Mouse (Mus musculus): ENCODE data around the gene Syne4. TPM values are rescaled to one million over a fixed set of nuclear protein-coding genes. Genes with fewer than 3 reads are reported as not detected.

Gene Syne4
- total RNA-seq, 4 experiments from 2014 or later, result 7.4 to 10.5 (median 8.8) TPM

Other genes starting within 250 kb of the Syne4 start
- 1 to 10 TPM; 5.7 to 6.5 (median 5.7) TPM for gene Zfp82, start 241.9 kb upstream of the Syne4 start, total RNA-seq (2022)
- under 1 TPM in 1 of 4 experiments, not detected in 3; 0.58 TPM for gene Gm26920, start 224.4 kb upstream of the Syne4 start, total RNA-seq (2022)
- 10 to 100 TPM in 2 of 4 experiments, 1 to 10 TPM in 2; 9.3 to 11.2 (median 10.4) TPM for gene Zfp566, start 224.3 kb upstream of the Syne4 start, total RNA-seq (2022)
- 10 to 100 TPM; 65.7 to 79.1 (median 70.9) TPM for gene Zfp260, start 220.0 kb upstream of the Syne4 start, total RNA-seq (2022)
- gene Zfp382, start 192.9 kb upstream of the Syne4 start, total RNA-seq (2022), result 10 to 100 TPM; 28.9 to 31.5 (median 30.1) TPM
- gene Zfp146, start 145.1 kb upstream of the Syne4 start, total RNA-seq (2022), result 10 to 100 TPM; 45.6 to 47.7 (median 46.7) TPM
- 1 to 10 TPM; 3.7 to 9.1 (median 5.7) TPM for gene Cox7a1, start 130.7 kb upstream of the Syne4 start, total RNA-seq (2022)
- gene Capns1, start 116.0 kb upstream of the Syne4 start, total RNA-seq (2022), result 100 to 1,000 TPM; 173 to 205 (median 180) TPM
- gene Polr2i, start 82.9 kb upstream of the Syne4 start, total RNA-seq (2022), result 10 to 100 TPM; 56.6 to 66.4 (median 60.7) TPM
- 100 to 1,000 TPM; 119 to 124 (median 122) TPM for gene Tbcb, start 82.5 kb upstream of the Syne4 start, total RNA-seq (2022)
- not detected for gene Ovol3, start 79.1 kb upstream of the Syne4 start, total RNA-seq (2022)
- gene Thap8, start 34.7 kb upstream of the Syne4 start, total RNA-seq (2022), result under 1 TPM; 0.36 to 0.50 (median 0.38) TPM
- 1 to 10 TPM; 1.4 to 2.9 (median 1.8) TPM for gene Wdr62, start 34.4 kb upstream of the Syne4 start, total RNA-seq (2022)
- 100 to 1,000 TPM; 377 to 471 (median 424) TPM for gene Clip3, start 23.1 kb upstream of the Syne4 start, total RNA-seq (2022)
- 10 to 100 TPM; 60.6 to 74.5 (median 62.8) TPM for gene Alkbh6, start 6.1 kb upstream of the Syne4 start, total RNA-seq (2022)
- gene E130208F15Rik, start 6.9 kb downstream of the Syne4 start, total RNA-seq (2022), result under 1 TPM in 3 of 4 experiments, not detected in 1; 0.34 to 0.87 (median 0.48) TPM
- 10 to 100 TPM in 1 of 4 experiments, 1 to 10 TPM in 3; 8.3 to 10.0 (median 9.0) TPM for gene Sdhaf1, start 9.1 kb downstream of the Syne4 start, total RNA-seq (2022)
- 10 to 100 TPM; 29.0 to 31.8 (median 31.0) TPM for gene Lrfn3, start 48.0 kb downstream of the Syne4 start, total RNA-seq (2022)
- gene Tyrobp, start 99.0 kb downstream of the Syne4 start, total RNA-seq (2022), result 100 to 1,000 TPM in 2 of 4 experiments, 10 to 100 TPM in 2; 25.2 to 334 (median 134) TPM
- gene Hcst, start 105.0 kb downstream of the Syne4 start, total RNA-seq (2022), result 1 to 10 TPM in 3 of 4 experiments, not detected in 1; 1.4 to 3.0 (median 2.1) TPM
- 1 to 10 TPM; 2.2 to 4.5 (median 2.8) TPM for gene Nfkbid, start 106.9 kb downstream of the Syne4 start, total RNA-seq (2022)
- 1,000 to 10,000 TPM; 1,239 to 1,309 (median 1,269) TPM for gene Aplp1, start 130.7 kb downstream of the Syne4 start, total RNA-seq (2022)
- gene Kirrel2, start 142.9 kb downstream of the Syne4 start, total RNA-seq (2022), result 10 to 100 TPM in 1 of 4 experiments, 1 to 10 TPM in 3; 5.5 to 10.2 (median 7.5) TPM
- gene Nphs1, start 143.5 kb downstream of the Syne4 start, total RNA-seq (2022), result under 1 TPM; 0.68 to 0.82 (median 0.75) TPM
- not detected for gene Prodh2, start 178.8 kb downstream of the Syne4 start, total RNA-seq (2022)
- 100 to 1,000 TPM; 177 to 184 (median 178) TPM for gene Arhgap33, start 220.3 kb downstream of the Syne4 start, total RNA-seq (2022)
- gene Hspb6, start 237.4 kb downstream of the Syne4 start, total RNA-seq (2022), result 1 to 10 TPM; 5.5 to 8.1 (median 6.4) TPM
- gene Proser3, start 237.5 kb downstream of the Syne4 start, total RNA-seq (2022), result 1 to 10 TPM; 3.4 to 4.4 (median 4.0) TPM
- 10 to 100 TPM; 33.8 to 45.0 (median 41.1) TPM for gene Lin37, start 245.0 kb downstream of the Syne4 start, total RNA-seq (2022)
- gene U2af1l4, start 248.5 kb downstream of the Syne4 start, total RNA-seq (2022), result 10 to 100 TPM; 61.5 to 76.6 (median 71.7) TPM
- 1 to 10 TPM; 5.7 to 7.5 (median 6.3) TPM for gene Gm49396, start 248.5 kb downstream of the Syne4 start, total RNA-seq (2022)
- gene Psenen, start 248.8 kb downstream of the Syne4 start, total RNA-seq (2022), result 100 to 1,000 TPM in 3 of 4 experiments, 10 to 100 TPM in 1; 97.2 to 102 (median 101) TPM

Measured in left cerebral cortex, adult 8-10 months (tissue).